Mouse (Mus musculus): ENCODE results near the gene Vps8.

GRCm38 (mm10) chr16:21452569-21452968 is 29.7 kb downstream of the Vps8 start:
- no peak for TF ChIP-seq CTCF (IDR thresholded peaks at IDR 0.05; ENCODE audit: borderline replicate concordance, insufficient read depth, low read length)
- no peak for TF ChIP-seq POLR2A (IDR thresholded peaks at IDR 0.05; ENCODE audit: low read depth, low read length)
